Mouse (Mus musculus) ES-Bruce4 (cell line): ENCODE measurements at regions not wholly inside any gene's neighbourhood (a gene's known extent, or its start where the extent isn't known, plus 50 kb on each side); places are given as distances from the start of the nearest gene placed in this dataset.

ENCODE experiments used
- H3K27ac ChIP-seq: 2 replicates; pipeline ENCODE4 v1.5.1; 2012; ENCODE audit warnings: low read length, inconsistent platforms; ENCODE audit not compliant: insufficient read depth
- H3K27me3 ChIP-seq: 2 replicates; pipeline ENCODE4 v1.6.1; 2012; ENCODE audit warnings: mild to moderate bottlenecking, low read length, inconsistent platforms; ENCODE audit not compliant: control insufficient read depth, poor library complexity, insufficient read depth, severe bottlenecking
- H3K36me3 ChIP-seq: 2 replicates; pipeline ENCODE4 v1.6.1; 2012; ENCODE audit warnings: inconsistent platforms, mild to moderate bottlenecking, low read length, moderate library complexity; ENCODE audit not compliant: control insufficient read depth, poor library complexity, insufficient read depth, severe bottlenecking
- H3K4me1 ChIP-seq: one replicate; pipeline ENCODE4 v1.8.1; 2011; ENCODE audit warnings: low read length; ENCODE audit not compliant: control insufficient read depth, insufficient read depth
- H3K4me3 ChIP-seq: 2 replicates; pipeline ENCODE4 v1.5.1; 2011; ENCODE audit warnings: low read depth, mild to moderate bottlenecking, low read length
- H3K9ac ChIP-seq: 2 replicates; pipeline ENCODE4 v1.6.1; 2012; ENCODE audit warnings: low read depth, mild to moderate bottlenecking, inconsistent platforms; ENCODE audit not compliant: poor library complexity, severe bottlenecking
- H3K9me3 ChIP-seq: replicated peaks from 2 replicates; pipeline ENCODE4 v1.6.1; 2012; ENCODE audit warnings: mild to moderate bottlenecking, low read length, inconsistent platforms; ENCODE audit not compliant: control insufficient read depth, poor library complexity, insufficient read depth, severe bottlenecking
- CTCF ChIP-seq: IDR thresholded peaks from one replicate; pipeline ENCODE4 v1.8.1; 2011; ENCODE audit warnings: low read depth, low read length
- EP300 ChIP-seq: IDR thresholded peaks from 2 replicates; pipeline ENCODE4 v1.6.1; 2011; ENCODE audit warnings: low read depth, low read length; ENCODE audit not compliant: insufficient read depth
- POLR2A ChIP-seq: IDR thresholded peaks from one replicate; pipeline ENCODE4 v1.8.1; 2011; ENCODE audit warnings: low read length; ENCODE audit not compliant: insufficient read depth

GRCm38 (mm10) chr9:116241933-116242526 is 66.9 kb upstream of the Tgfbr2 start:
- no peaks in the 10 kb centered on the region for H3K9me3 ChIP-seq
- H3K9ac ChIP-seq, result no peak overlapping the region
- no peaks in the 10 kb centered on the region for H3K4me1 ChIP-seq
- no peak overlapping the region for H3K27ac ChIP-seq
- no peaks in the 10 kb centered on the region for H3K27me3 ChIP-seq
- no peaks in the 10 kb centered on the region for H3K36me3 ChIP-seq
- H3K4me3 ChIP-seq, result no peak overlapping the region
- TF ChIP-seq CTCF (no peak), EP300 (no peak), POLR2A (no peak)

- Histone ChIP-seq H3K9ac (no peak overlapping the region), H3K27me3 (no peaks in the 10 kb centered on the region), H3K27ac (no peak overlapping the region), H3K4me3 (no peak overlapping the region), H3K9me3 (no peaks in the 10 kb centered on the region), H3K36me3 (no peaks in the 10 kb centered on the region), H3K4me1 (no peaks in the 10 kb centered on the region)
- TF ChIP-seq CTCF (no peak), EP300 (no peak), POLR2A (no peak)
Observed at GRCm38 (mm10) chr9:116241290-116241689, 66.1 kb upstream of the Tgfbr2 start.

GRCm38 (mm10) chr9:116236836-116237235 is 61.7 kb upstream of the Tgfbr2 start:
- no peak overlapping the region for H3K9ac ChIP-seq
- H3K36me3 ChIP-seq, result no peaks in the 10 kb centered on the region
- no peak for TF ChIP-seq EP300
- TF ChIP-seq POLR2A, result no peak
- TF ChIP-seq CTCF, result no peak
- H3K27ac ChIP-seq, result no peak overlapping the region
- H3K4me3 ChIP-seq, result no peak overlapping the region
- no peaks in the 10 kb centered on the region for H3K27me3 ChIP-seq
- no peaks in the 10 kb centered on the region for H3K9me3 ChIP-seq
- H3K4me1 ChIP-seq, result no peaks in the 10 kb centered on the region

GRCm38 (mm10) chr9:116234170-116234569 is 59.0 kb upstream of the Tgfbr2 start:
- H3K4me1 ChIP-seq, result no peaks in the 10 kb centered on the region
- no peak overlapping the region for H3K9ac ChIP-seq
- no peak overlapping the region for H3K27ac ChIP-seq
- TF ChIP-seq CTCF, result no peak
- no peak for TF ChIP-seq POLR2A
- no peak for TF ChIP-seq EP300
- H3K36me3 ChIP-seq, result no peaks in the 10 kb centered on the region
- H3K27me3 ChIP-seq, result no peaks in the 10 kb centered on the region
- H3K4me3 ChIP-seq, result no peak overlapping the region
- no peaks in the 10 kb centered on the region for H3K9me3 ChIP-seq

GRCm38 (mm10) chr9:116232386-116232785 is 57.2 kb upstream of the Tgfbr2 start:
- no peak overlapping the region for H3K9ac ChIP-seq
- H3K4me1 ChIP-seq, result no peaks in the 10 kb centered on the region
- H3K9me3 ChIP-seq, result no peaks in the 10 kb centered on the region
- H3K36me3 ChIP-seq, result no peaks in the 10 kb centered on the region
- H3K4me3 ChIP-seq, result no peak overlapping the region
- H3K27me3 ChIP-seq, result no peaks in the 10 kb centered on the region
- TF ChIP-seq EP300, result no peak
- no peak for TF ChIP-seq CTCF
- no peak for TF ChIP-seq POLR2A
- H3K27ac ChIP-seq, result no peak overlapping the region

GRCm38 (mm10) chr9:116231351-116232311 is 56.5 kb upstream of the Tgfbr2 start:
- H3K4me3 ChIP-seq, result no peak overlapping the region
- H3K9ac ChIP-seq, result no peak overlapping the region
- no peaks in the 10 kb centered on the region for H3K4me1 ChIP-seq
- no peaks in the 10 kb centered on the region for H3K36me3 ChIP-seq
- no peaks in the 10 kb centered on the region for H3K27me3 ChIP-seq
- H3K27ac ChIP-seq, result no peak overlapping the region
- no peaks in the 10 kb centered on the region for H3K9me3 ChIP-seq
- no peak for TF ChIP-seq EP300
